Mouse (Mus musculus) brain, embryonic 14.5 days (tissue): ENCODE measurements around the gene Mgat4b.

ENCODE experiments used
- CTCF ChIP-seq: fragments of 200-500 bp; IDR thresholded peaks from 2 replicates; pipeline ENCODE4 v1.5.1; 2012; ENCODE audit warnings: inconsistent platforms, mild to moderate bottlenecking, moderate library complexity, borderline replicate concordance; ENCODE audit not compliant: insufficient read depth, insufficient read length; ENCODE audit errors: extremely low read depth
- POLR2A ChIP-seq: fragments of 200-500 bp; IDR thresholded peaks from 2 replicates; pipeline ENCODE4 v1.6.1; 2012; ENCODE audit warnings: mild to moderate bottlenecking, inconsistent platforms, borderline replicate concordance; ENCODE audit not compliant: poor library complexity, insufficient read depth, insufficient read length, severe bottlenecking; ENCODE audit errors: extremely low read depth

DNA sequence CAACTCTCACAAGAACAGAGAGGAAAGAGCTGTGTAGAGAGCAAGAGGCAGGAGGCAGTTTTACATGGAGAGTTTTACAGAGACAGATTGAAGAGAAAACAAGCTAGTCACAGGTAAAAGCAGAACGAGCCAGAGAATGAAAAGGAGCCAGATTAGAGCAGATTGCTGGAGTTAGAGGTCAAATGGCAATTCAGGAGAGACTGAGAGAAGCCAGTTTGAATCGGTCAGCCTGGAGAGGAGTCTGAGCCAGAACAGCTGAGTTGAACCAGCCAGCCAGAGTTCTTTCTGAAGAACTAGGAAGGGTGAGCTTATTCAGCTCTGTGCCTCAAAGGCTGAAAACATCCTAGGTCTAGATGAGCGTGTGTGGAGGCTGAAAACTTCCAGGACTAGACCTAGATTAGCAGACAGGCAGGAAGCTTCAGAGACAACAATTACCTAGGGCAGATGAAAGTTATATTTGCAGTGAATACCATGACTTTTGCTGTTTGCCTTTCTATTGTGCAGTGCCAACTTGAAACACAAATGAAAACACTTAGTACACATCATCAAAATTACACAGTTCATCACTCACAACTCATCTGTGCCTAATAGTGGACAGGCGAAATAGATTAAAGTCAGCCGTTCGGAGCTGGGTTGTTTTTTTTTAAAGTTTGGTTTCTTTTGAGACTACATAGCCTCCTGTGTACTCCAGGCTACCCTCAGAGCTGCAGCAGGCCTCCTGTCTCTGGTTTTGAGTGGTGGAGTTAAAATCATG lies 30.0 kb upstream of the Mgat4b start:
- no peak for TF ChIP-seq POLR2A
- TF ChIP-seq CTCF = no peak
